Mouse (Mus musculus) heart, adult 2 months (tissue): ENCODE results near the gene Psmd2.

Experiments
- CTCF ChIP-seq: fragments of 200-600 bp; IDR thresholded peaks from 2 replicates; pipeline ENCODE4 v1.8.1; 2022; ENCODE audit warnings: antibody characterized with exemption, mild to moderate bottlenecking, moderate library complexity
- POLR2A ChIP-seq: fragments of 200-500 bp; IDR thresholded peaks from 2 replicates; pipeline ENCODE4 v1.6.1; 2011; ENCODE audit warnings: mild to moderate bottlenecking, low read depth, low read length, control low read depth; ENCODE audit not compliant: insufficient read depth

DNA sequence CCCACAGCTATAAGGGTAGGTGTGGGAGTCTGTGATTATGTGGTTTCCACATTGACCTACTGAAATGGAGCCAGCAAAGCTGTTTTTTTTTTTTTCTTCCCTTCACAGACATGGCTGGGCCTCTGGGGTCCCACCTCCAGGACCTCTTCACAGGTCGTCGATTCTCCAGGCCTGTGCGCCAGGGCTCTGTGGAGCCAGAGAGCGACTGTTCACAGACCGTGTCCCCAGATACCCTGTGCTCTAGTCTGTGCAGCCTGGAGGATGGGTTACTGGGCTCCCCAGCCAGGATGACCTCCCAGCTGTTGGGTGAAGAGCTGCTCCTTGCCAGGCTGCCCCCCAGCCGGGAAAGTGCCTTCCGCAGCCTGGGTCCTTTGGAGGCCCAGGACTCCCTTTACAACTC is 49.9 kb downstream of the Psmd2 start:
- no peak for TF ChIP-seq POLR2A
- no peak for TF ChIP-seq CTCF
